Mouse (Mus musculus) embryonic facial prominence, embryonic 10.5 days (tissue): ENCODE measurements around the gene Stradb. TPM values are rescaled to one million over a fixed set of nuclear protein-coding genes. Genes with fewer than 3 reads are reported as not detected.
A peak's percentile ranks its signal among the peaks of the same experiment; 100 is the strongest.
"Not testable (repeated sequence)": the region's sequence is repeated elsewhere in the genome, so short reads cannot be mapped to it uniquely, and the experiment has no call there.

Experiments
- DNase-seq: peaks from one replicate; pipeline ENCODE4 v3.0.0-alpha.2; 2017; ENCODE audit warnings: low spot score
- H3K27ac ChIP-seq: fragments of 300-500 bp; sonication (generic); replicated peaks from 2 replicates; pipeline ENCODE4 v1.5.1; 2016; ENCODE audit warnings: mild to moderate bottlenecking
- H3K27me3 ChIP-seq: fragments of 300-500 bp; sonication (generic); replicated peaks from 2 replicates; pipeline ENCODE4 v1.6.1; 2016; ENCODE audit warnings: low read depth, mild to moderate bottlenecking; ENCODE audit not compliant: poor library complexity, severe bottlenecking
- H3K36me3 ChIP-seq: fragments of 300-500 bp; sonication (generic); replicated peaks from 2 replicates; pipeline ENCODE4 v1.6.1; 2016; ENCODE audit warnings: mild to moderate bottlenecking, moderate library complexity
- H3K4me1 ChIP-seq: fragments of 300-500 bp; sonication (generic); 2 replicates; pipeline ENCODE4 v1.6.1; 2016
- H3K4me3 ChIP-seq: fragments of 300-500 bp; sonication (generic); 2 replicates; pipeline ENCODE4 v1.5.1; 2016; ENCODE audit warnings: mild to moderate bottlenecking, moderate library complexity
- H3K9me3 ChIP-seq: fragments of 300-500 bp; sonication (generic); 2 replicates; pipeline ENCODE4 v1.6.1; 2016; ENCODE audit warnings: mild to moderate bottlenecking
- WGBS: fragments of 180-500 bp; shearing (Covaris S2); methylation state at CpG from one replicate; pipeline ENCODE4 v1.1.7; 2016; 5-methylcytosine and 5-hydroxymethylcytosine counted together
- polyA plus RNA-seq: library from polyadenylated mRNA; unstranded; fragments of >200 nt; fragmentation: Nextera tagmentation; extraction: Ambion mirVana; gene quantifications from 2 replicates; pipeline ENCODE4 v1.2.1, GENCODE M21; 2016

Stradb gene
- polyA plus RNA-seq, 1 experiment from 2014 or later: 27.7 TPM

DNA sequence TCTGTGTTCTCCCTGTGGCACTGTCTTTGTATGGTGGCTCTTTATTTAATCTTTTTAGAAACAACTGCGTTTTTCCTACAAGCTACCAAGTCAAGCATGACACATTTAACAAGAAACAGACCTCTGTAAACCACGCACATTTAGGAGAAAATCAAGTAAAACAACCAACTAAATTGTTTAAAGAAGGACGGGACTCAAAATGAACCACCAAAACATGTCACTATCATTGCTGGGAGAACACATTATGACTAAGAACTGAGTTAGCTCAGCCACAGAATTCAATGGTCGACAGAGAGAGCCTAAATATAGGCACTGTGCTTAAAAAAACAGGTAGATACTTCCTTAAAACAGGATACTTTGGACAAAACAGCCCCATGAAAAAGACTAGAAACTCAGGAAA, 20.3 kb upstream of the Stradb start:
- no peak for DNase-seq
- no peaks in the 10 kb centered on the region for H3K27me3 ChIP-seq
- no peaks in the 10 kb centered on the region for H3K9me3 ChIP-seq
- WGBS: 35% methylated on average over 4 of the region's 4 CpGs
- no peak overlapping the region for H3K4me3 ChIP-seq
- H3K4me1 ChIP-seq: peaks cover 61% of the 10 kb centered on the region
- peak overlapping the region; percentile 40 for H3K27ac ChIP-seq
- no peaks in the 10 kb centered on the region for H3K36me3 ChIP-seq

DNA sequence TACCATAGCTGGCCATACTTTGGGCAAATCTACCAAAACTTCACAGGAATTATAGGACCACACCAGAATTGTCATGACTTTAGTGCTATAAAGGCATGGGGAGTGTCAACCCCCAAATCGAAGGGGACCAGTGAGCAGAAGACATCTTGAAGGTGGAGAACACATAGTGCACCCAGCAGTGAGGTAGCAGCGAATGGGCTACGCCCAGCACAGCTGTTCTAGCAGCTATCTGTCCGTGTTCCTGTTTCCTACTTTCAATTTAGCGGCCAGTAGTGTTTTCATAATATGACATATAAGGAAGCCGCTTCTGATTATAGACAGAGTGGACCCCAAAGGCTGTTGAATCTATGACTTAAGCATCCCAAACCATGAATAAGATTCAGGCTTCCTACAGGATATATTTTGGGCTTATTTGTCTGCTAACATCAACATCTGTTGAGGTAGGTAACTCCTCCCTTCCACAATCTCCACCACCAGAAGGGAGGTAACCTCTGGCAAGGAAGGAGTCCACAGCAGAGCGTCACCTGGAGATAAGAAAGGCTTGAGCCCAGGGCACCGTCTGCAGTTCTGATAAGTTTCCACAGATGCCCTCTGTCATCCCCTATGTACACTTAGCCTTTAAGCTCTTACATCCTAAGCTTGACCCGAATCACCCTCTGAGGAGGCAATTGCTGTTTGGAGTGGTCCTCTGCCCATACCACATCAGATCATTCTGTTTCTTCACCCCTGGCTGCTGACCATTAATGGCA, 19.5 kb upstream of the Stradb start:
- Histone ChIP-seq H3K4me3 (no peak overlapping the region), H3K27ac (no peak overlapping the region), H3K36me3 (no peaks in the 10 kb centered on the region), H3K9me3 (no peaks in the 10 kb centered on the region), H3K27me3 (no peaks in the 10 kb centered on the region), H3K4me1 (peaks cover 69% of the 10 kb centered on the region)
- DNase-seq: no peak
- WGBS: 88% methylated on average over 9 of the region's 9 CpGs

DNA sequence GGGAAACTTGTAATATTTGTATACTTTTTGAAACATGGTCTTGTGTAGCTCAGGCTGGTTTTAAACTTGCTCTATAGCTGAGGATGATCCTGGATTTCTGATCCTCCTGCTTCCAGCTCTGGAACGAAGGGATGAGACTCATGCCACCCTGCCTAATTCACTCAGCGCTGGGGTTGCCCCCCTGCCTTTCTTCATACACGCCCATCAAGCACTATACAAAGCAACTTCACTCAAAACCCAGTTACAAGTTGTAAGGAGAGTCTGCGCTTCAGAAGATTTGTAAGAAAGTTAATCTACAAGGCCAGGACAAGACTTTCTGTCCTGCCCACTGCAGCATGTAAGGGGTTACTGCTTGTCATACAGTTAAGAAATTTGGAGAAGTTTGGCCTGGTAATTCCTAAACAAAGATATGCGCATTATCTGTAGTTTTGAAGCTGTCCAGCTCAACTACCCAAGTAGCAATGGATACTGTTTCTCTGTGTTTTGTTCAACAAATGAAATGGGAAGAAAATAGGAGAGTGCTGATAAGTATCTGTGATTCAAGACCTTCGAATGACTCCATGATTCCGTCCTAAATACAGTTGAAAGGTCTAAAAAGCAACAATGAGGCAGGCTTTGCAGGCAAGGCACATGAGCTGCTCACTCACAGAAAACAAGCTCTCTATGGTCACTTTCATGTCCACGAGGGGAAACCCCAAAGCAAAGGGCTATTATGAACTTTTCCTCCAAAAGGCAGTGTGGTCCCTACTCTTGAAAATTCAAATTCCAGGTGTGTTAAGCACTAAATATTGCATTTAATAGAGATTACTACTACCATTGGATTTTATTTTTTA, 18.5 kb upstream of the Stradb start:
- Histone ChIP-seq H3K27ac (no peak overlapping the region), H3K4me3 (no peak overlapping the region), H3K9me3 (no peaks in the 10 kb centered on the region), H3K36me3 (no peaks in the 10 kb centered on the region), H3K27me3 (no peaks in the 10 kb centered on the region), H3K4me1 (peaks cover 77% of the 10 kb centered on the region)
- 85% methylated on average over 8 of the region's 8 CpGs for WGBS
- DNase-seq: no peak

DNA sequence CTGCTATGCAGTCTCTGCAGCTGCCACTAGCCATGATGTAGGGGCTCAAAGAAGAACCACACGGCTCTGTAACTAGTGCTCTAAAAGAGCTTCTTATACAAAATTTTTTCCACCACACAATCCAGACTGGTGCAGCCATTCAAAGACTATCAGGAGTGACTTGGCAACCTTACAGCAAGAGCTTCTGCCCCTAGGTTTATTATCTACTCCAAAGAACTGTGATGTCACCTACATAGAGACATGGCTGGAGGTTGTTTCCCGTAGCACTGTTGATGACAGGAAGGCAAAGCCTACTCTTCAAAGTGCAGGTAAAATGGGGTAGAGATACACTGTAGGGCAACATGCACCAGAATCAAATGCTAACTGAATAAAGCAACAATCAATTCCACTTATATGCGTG, 17.6 kb upstream of the Stradb start:
- Histone ChIP-seq H3K9me3 (no peaks in the 10 kb centered on the region), H3K36me3 (no peaks in the 10 kb centered on the region), H3K27me3 (no peaks in the 10 kb centered on the region), H3K4me1 (peaks cover 74% of the 10 kb centered on the region), H3K4me3 (no peak overlapping the region), H3K27ac (no peak overlapping the region)
- WGBS: 91% methylated on average over 3 of the region's 3 CpGs
- DNase-seq: no peak

GRCm38 (mm10) chr1:58956229-58956628, 17.1 kb upstream of the Stradb start:
- Histone ChIP-seq H3K27me3 (no peaks in the 10 kb centered on the region), H3K27ac (no peak overlapping the region), H3K9me3 (no peaks in the 10 kb centered on the region), H3K36me3 (no peaks in the 10 kb centered on the region), H3K4me3 (no peak overlapping the region), H3K4me1 (peaks cover 74% of the 10 kb centered on the region)
- WGBS: 80% methylated on average over 9 of the region's 9 CpGs
- DNase-seq: no peak

GRCm38 (mm10) chr1:58957931-58958330, 15.4 kb upstream of the Stradb start:
- 27% methylated on average over 2 of the region's 2 CpGs for WGBS
- H3K36me3 ChIP-seq: no peaks in the 10 kb centered on the region
- H3K9me3 ChIP-seq: no peaks in the 10 kb centered on the region
- no peak overlapping the region for H3K27ac ChIP-seq
- no peak for DNase-seq
- H3K4me1 ChIP-seq: peaks cover 74% of the 10 kb centered on the region
- no peak overlapping the region for H3K4me3 ChIP-seq
- no peaks in the 10 kb centered on the region for H3K27me3 ChIP-seq

- H3K27me3 ChIP-seq, H3K27ac ChIP-seq, H3K36me3 ChIP-seq, DNase-seq, H3K9me3 ChIP-seq, H3K4me3 ChIP-seq: not testable (repeated sequence)
- WGBS: 81% methylated on average over 16 of the region's 16 CpGs
- peaks cover 67% of the 10 kb centered on the region for H3K4me1 ChIP-seq
These were observed 14.4 kb upstream of the Stradb start for GRCm38 (mm10) chr1:58958789-58959526.

DNA sequence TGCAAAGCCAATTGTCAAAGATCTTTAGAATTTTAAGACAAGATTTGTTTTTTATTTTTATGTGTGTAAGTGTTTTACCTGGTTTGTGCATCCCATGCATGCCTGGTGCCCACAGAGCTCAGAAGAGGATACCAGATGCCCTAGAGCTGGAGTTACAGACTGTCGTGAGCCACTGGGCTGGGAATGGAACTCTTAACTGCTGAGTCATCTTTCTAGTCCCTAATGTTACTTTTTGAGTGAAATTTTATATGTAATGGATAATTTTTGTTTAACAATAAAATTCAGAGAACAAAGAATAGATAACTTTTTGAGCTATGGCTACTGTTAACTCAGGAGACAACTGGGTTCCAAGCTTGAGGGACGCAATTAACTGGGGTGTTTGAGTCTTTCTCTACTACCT, 13.6 kb upstream of the Stradb start:
- H3K4me3 ChIP-seq: no peak overlapping the region
- H3K4me1 ChIP-seq: peaks cover 61% of the 10 kb centered on the region
- no peaks in the 10 kb centered on the region for H3K36me3 ChIP-seq
- no peaks in the 10 kb centered on the region for H3K27me3 ChIP-seq
- H3K9me3 ChIP-seq: no peaks in the 10 kb centered on the region
- DNase-seq: no peak
- 77% methylated on average over 2 of the region's 2 CpGs for WGBS
- no peak overlapping the region for H3K27ac ChIP-seq

DNA sequence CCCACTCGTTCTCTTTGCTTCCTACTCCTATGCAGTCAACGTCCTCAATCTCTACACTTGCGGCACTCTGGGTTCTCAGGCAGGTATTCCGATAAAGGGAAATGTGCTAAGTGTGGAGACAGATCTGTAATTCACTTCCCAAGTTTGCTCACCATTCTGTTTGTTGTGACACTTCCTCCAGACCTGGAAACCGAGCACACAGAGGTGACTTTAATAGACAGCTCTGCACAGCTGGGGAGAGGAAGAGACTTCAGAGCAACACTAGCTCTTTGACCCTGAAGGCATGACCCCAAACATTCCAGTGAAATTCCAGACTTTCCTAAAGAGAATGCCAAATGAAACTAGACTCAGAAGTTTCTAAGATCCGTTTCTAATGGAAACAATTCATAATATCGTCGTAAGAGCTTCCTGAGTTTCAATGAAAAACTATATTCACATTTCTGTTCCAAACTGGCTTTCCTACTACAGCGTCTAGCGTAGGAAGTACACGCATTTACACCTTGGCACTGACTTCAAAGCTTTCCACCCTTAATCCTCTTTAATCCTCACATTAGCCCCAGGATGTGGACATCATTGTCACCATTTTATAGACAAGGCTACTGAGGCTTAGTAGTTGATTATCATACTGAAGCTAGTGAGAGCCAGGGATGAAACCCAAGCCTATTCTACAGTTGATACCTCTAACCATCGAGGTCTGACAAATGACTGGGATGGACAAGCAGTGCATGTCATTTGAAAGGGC, 12.0 kb upstream of the Stradb start:
- no peaks in the 10 kb centered on the region for H3K9me3 ChIP-seq
- no peaks in the 10 kb centered on the region for H3K36me3 ChIP-seq
- 31% methylated on average over 12 of the region's 12 CpGs for WGBS
- H3K27ac ChIP-seq: 0 out of 2 replicates have a peak overlapping the region, but pooled peaks have one; percentile 48
- no peaks in the 10 kb centered on the region for H3K27me3 ChIP-seq
- DNase-seq: peak; percentile 24
- 0 out of 2 replicates have a peak overlapping the region, but pooled peaks have one; percentile 6 for H3K4me3 ChIP-seq
- peaks cover 54% of the 10 kb centered on the region for H3K4me1 ChIP-seq

DNA sequence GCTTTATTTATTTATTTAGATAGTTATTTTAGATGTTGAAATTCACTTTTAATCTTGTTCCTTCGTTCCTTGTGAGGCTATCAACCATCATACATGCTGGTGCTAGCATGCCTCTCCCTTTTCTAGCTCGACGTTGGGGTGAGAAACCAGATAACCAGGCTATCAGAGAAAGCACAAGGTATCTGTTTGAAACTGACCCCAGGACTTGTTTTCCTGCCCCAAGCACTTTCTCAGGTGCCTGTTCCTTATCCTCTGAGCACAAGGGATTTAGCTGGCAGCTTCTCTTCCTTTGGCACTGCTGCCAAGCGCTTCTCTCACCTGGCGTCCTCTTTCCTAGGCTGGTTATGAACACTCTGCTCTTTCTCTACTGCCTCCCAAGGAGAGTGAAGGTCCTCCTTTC, 10.9 kb upstream of the Stradb start:
- 79% methylated on average over 5 of the region's 5 CpGs for WGBS
- H3K27me3 ChIP-seq: no peaks in the 10 kb centered on the region
- H3K4me3 ChIP-seq: no peak overlapping the region
- no peaks in the 10 kb centered on the region for H3K9me3 ChIP-seq
- H3K27ac ChIP-seq: no peak overlapping the region; the same call in 1 of the 2 replicates
- peaks cover 48% of the 10 kb centered on the region for H3K4me1 ChIP-seq
- DNase-seq: no peak
- no peaks in the 10 kb centered on the region for H3K36me3 ChIP-seq

DNA sequence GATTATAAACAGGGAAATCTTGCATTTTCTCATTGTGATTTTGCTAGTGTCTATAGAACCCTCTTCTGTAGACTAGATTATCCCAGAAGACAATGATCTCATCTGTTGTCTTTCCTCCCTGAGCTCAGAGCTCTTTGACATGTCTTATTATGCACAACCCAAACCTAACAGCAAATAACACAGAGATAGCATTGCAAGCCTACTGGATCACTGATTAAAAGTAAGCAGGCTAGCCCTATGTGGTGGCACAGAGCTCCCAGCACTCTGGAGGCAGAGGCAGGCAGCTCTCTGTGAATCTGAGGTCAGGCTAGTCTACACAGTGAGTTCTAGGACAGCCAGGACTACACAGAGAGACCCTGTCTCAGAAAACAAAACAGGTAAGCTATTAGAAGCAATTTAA, 10.5 kb upstream of the Stradb start:
- no peak for DNase-seq
- H3K9me3 ChIP-seq: no peaks in the 10 kb centered on the region
- no peaks in the 10 kb centered on the region for H3K27me3 ChIP-seq
- H3K36me3 ChIP-seq: no peaks in the 10 kb centered on the region
- H3K4me3 ChIP-seq: no peak overlapping the region
- no peak overlapping the region; the same call in 1 of the 2 replicates for H3K27ac ChIP-seq
- peaks cover 46% of the 10 kb centered on the region for H3K4me1 ChIP-seq

GRCm38 (mm10) chr1:58967534-58967933, 5.8 kb upstream of the Stradb start:
- Histone ChIP-seq H3K27ac (no peak overlapping the region), H3K27me3 (no peaks in the 10 kb centered on the region), H3K4me1 (peaks cover 44% of the 10 kb centered on the region), H3K4me3 (no peak overlapping the region), H3K9me3 (no peaks in the 10 kb centered on the region), H3K36me3 (no peaks in the 10 kb centered on the region)
- no peak for DNase-seq
- 32% methylated on average over 4 of the region's 4 CpGs for WGBS
